Mouse (Mus musculus) midbrain, embryonic 16.5 days (tissue): ENCODE data around the gene Ppan. TPM values are rescaled to one million over a fixed set of nuclear protein-coding genes. Genes with fewer than 3 reads are reported as not detected.
A peak's percentile ranks its signal among the peaks of the same experiment; 100 is the strongest.

Experiments
- ATAC-seq: fragments of 200-750 bp; cut with Nextera tagmentation; 2 replicates; pipeline ENCODE4 v1.8.0; 2017; ENCODE audit warnings: moderate TSS enrichment
- H3K27ac ChIP-seq: fragments of 300-500 bp; sonication (generic); 2 replicates; pipeline ENCODE4 v1.5.1; 2014; ENCODE audit warnings: mild to moderate bottlenecking, low read length, mixed read lengths
- H3K27me3 ChIP-seq: fragments of 300-500 bp; sonication (generic); 2 replicates; pipeline ENCODE4 v1.6.1; 2014; ENCODE audit warnings: low read depth, low read length, mixed read lengths; ENCODE audit not compliant: control insufficient read depth, insufficient read depth
- H3K36me3 ChIP-seq: fragments of 300-500 bp; sonication (generic); 2 replicates; pipeline ENCODE4 v1.6.1; 2014; ENCODE audit warnings: mild to moderate bottlenecking, low read length, moderate library complexity, mixed read lengths; ENCODE audit not compliant: control insufficient read depth, insufficient read depth
- H3K4me1 ChIP-seq: fragments of 300-500 bp; sonication (generic); 2 replicates; pipeline ENCODE4 v1.6.1; 2014; ENCODE audit warnings: mild to moderate bottlenecking, low read length, mixed read lengths; ENCODE audit not compliant: control insufficient read depth, insufficient read depth
- H3K4me2 ChIP-seq: fragments of 300-500 bp; sonication (generic); 2 replicates; pipeline ENCODE4 v1.6.1; 2014; ENCODE audit warnings: mild to moderate bottlenecking, low read length, mixed read lengths
- H3K4me3 ChIP-seq: fragments of 300-500 bp; sonication (generic); 2 replicates; pipeline ENCODE4 v1.5.1; 2014; ENCODE audit warnings: low read depth, mild to moderate bottlenecking, low read length, moderate library complexity, mixed read lengths
- H3K9ac ChIP-seq: fragments of 300-500 bp; sonication (generic); 2 replicates; pipeline ENCODE4 v1.6.1; 2014; ENCODE audit warnings: low read depth, low read length, mixed read lengths
- H3K9me3 ChIP-seq: fragments of 300-500 bp; sonication (generic); replicated peaks from 2 replicates; pipeline ENCODE4 v1.6.1; 2014; ENCODE audit warnings: mild to moderate bottlenecking, low read length, mixed read lengths; ENCODE audit not compliant: control insufficient read depth, poor library complexity, severe bottlenecking
- WGBS: fragments of 180-500 bp; shearing (Covaris S2); extraction: QIAGEN DNeasy Blood & Tissue Kit; methylation state at CpG from one replicate; pipeline ENCODE4 v1.1.7; 2014; 5-methylcytosine and 5-hydroxymethylcytosine counted together
- polyA plus RNA-seq: library from polyadenylated mRNA; unstranded; fragments of >200 nt; fragmentation: Nextera tagmentation; extraction: Ambion mirVana; gene quantifications from 2 replicates; pipeline ENCODE4 v1.2.1, GENCODE M21; 2015

Gene Ppan
- polyA plus RNA-seq, 1 experiment from 2014 or later, result 51.1 TPM

GRCm38 (mm10) chr9:20890411-20890810 lies 2.4 kb downstream of the Ppan start:
- Histone ChIP-seq H3K4me3 (no peak overlapping the region), H3K4me1 (peaks cover 9% of the 10 kb centered on the region), H3K27ac (no peak overlapping the region), H3K4me2 (no peak overlapping the region), H3K9me3 (no peaks in the 10 kb centered on the region), H3K9ac (no peak overlapping the region), H3K27me3 (no peaks in the 10 kb centered on the region), H3K36me3 (peaks cover 41% of the 10 kb centered on the region)
- no peak for ATAC-seq
- 94% methylated on average over 5 of the region's 5 CpGs for WGBS

DNA sequence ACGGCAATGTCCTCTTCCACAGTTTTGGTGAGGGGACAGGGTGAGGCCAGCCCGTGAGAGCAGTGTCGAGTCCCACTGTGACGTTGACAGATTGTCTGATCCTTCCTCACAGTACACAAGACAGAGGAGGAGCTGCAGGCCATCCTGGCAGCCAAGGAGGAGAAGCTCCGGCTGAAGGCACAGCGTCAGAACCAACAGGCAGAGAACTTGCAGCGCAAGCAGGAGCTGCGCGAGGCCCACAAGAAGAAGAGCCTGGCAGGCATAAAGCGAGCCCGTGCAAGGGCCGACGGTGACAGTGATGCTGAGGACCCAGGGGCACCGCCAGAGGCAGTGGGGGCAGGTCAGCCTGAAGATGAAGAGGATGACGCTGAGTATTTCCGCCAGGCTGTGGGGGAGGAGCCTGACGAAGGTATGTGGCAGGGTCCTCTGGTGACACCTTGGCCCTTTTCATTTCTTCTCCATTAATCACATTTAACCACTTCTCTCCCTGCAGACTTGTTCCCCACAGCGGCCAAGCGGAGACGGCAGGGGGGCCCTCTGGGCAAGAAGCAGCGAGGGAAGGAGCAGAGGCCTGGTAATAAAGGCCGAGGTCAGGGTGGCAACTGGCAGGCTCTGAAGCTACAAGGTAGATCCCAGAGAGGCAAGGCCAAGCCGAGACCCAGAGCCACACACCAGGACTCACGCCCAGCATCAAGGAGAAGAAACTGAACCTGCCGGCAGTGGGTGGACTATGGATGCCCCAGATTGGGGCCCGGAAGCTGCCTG lies 3.5 kb downstream of the Ppan start:
- Histone ChIP-seq H3K4me2 (no peak overlapping the region), H3K4me3 (no peak overlapping the region), H3K36me3 (peaks cover 49% of the 10 kb centered on the region), H3K9ac (no peak overlapping the region), H3K4me1 (peaks cover 9% of the 10 kb centered on the region), H3K9me3 (no peaks in the 10 kb centered on the region), H3K27ac (no peak overlapping the region), H3K27me3 (no peaks in the 10 kb centered on the region)
- 84% methylated on average over 26 of the region's 26 CpGs for WGBS
- no peak for ATAC-seq

DNA sequence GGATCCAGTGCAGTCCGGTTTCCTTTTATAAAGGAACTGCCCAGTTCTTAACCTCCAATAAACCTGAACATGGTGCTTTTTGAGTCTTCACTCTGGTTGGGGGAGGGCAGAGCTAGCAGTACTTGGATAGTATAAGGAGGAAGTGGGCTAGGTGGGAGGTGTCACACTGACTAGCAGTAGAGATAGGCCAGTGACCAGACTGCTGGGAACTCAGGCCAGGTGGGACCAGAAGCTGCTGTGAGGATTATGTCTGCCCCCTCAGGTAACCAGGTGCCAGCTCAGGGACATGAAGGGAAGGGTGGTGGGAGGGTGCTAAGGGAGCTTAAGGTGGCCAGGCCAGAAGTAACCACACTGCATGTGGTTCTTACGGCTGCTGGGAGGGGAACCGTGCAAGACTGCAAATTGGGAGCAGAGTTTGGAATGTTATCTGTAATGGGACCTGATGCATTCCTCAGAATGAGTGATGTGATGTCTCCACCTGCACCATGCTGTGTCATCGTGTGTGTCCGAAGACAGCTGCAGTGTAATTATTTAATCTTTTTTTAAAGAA lies 4.2 kb downstream of the Ppan start:
- H3K4me2 ChIP-seq, result no peak overlapping the region
- H3K9me3 ChIP-seq, result no peaks in the 10 kb centered on the region
- H3K27me3 ChIP-seq, result no peaks in the 10 kb centered on the region
- no peak overlapping the region for H3K27ac ChIP-seq
- ATAC-seq, result no peak
- H3K9ac ChIP-seq, result no peak overlapping the region
- H3K36me3 ChIP-seq, result peaks cover 49% of the 10 kb centered on the region
- peaks cover 10% of the 10 kb centered on the region for H3K4me1 ChIP-seq
- no peak overlapping the region for H3K4me3 ChIP-seq
- 82% methylated on average over 5 of the region's 5 CpGs for WGBS

DNA sequence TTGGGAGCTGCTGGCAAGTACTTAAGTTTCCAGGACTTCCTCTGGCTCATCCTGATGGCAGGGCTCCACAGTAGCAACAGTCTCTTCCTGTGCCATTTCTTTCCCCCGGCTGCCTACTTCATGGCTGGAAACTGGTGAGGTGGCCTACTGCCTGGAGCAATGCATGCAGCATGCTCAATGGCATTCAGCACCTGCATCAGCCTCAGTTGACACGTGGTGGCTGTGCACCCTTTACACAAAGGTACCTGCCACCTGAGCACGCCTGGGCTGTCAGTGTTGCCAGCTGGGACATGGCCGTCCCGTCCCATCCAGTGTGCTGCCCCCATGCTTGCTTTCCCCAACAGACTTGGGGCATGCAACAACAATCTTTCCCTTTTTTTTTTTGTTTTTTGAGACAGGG lies 5.1 kb downstream of the Ppan start:
- Histone ChIP-seq H3K4me1 (peaks cover 15% of the 10 kb centered on the region), H3K9ac (no peak overlapping the region), H3K36me3 (peaks cover 49% of the 10 kb centered on the region), H3K4me3 (no peak overlapping the region), H3K27me3 (no peaks in the 10 kb centered on the region), H3K27ac (no peak overlapping the region), H3K9me3 (no peaks in the 10 kb centered on the region), H3K4me2 (no peak overlapping the region)
- WGBS, result 73% methylated on average over 5 of the region's 5 CpGs
- no peak for ATAC-seq

- Histone ChIP-seq H3K36me3 (peaks cover 49% of the 10 kb centered on the region), H3K4me3 (no peak overlapping the region), H3K27me3 (no peaks in the 10 kb centered on the region), H3K9me3 (no peaks in the 10 kb centered on the region), H3K4me1 (peaks cover 12% of the 10 kb centered on the region), H3K9ac (no peak overlapping the region), H3K4me2 (no peak overlapping the region), H3K27ac (no peak overlapping the region)
- 89% methylated on average over 13 of the region's 13 CpGs for WGBS
- ATAC-seq, result no peak
These were observed 5.8 kb downstream of the Ppan start for GRCm38 (mm10) chr9:20893590-20894343.

GRCm38 (mm10) chr9:20894629-20895028 lies 6.7 kb downstream of the Ppan start:
- peaks cover 11% of the 10 kb centered on the region for H3K4me1 ChIP-seq
- H3K9me3 ChIP-seq, result no peaks in the 10 kb centered on the region
- no peak overlapping the region for H3K4me3 ChIP-seq
- peaks cover 46% of the 10 kb centered on the region for H3K36me3 ChIP-seq
- no peak overlapping the region for H3K4me2 ChIP-seq
- H3K9ac ChIP-seq, result no peak overlapping the region
- 91% methylated on average over 15 of the region's 15 CpGs for WGBS
- no peak overlapping the region for H3K27ac ChIP-seq
- no peaks in the 10 kb centered on the region for H3K27me3 ChIP-seq
- no peak for ATAC-seq

- Histone ChIP-seq H3K9me3 (no peaks in the 10 kb centered on the region), H3K4me3 (no peak overlapping the region), H3K27ac (no peak overlapping the region), H3K4me1 (peaks cover 11% of the 10 kb centered on the region), H3K4me2 (no peak overlapping the region), H3K36me3 (peaks cover 38% of the 10 kb centered on the region), H3K9ac (no peak overlapping the region), H3K27me3 (no peaks in the 10 kb centered on the region)
- no peak for ATAC-seq
- 94% methylated on average over 9 of the region's 9 CpGs for WGBS
These were observed 7.4 kb downstream of the Ppan start for GRCm38 (mm10) chr9:20895382-20895781.

DNA sequence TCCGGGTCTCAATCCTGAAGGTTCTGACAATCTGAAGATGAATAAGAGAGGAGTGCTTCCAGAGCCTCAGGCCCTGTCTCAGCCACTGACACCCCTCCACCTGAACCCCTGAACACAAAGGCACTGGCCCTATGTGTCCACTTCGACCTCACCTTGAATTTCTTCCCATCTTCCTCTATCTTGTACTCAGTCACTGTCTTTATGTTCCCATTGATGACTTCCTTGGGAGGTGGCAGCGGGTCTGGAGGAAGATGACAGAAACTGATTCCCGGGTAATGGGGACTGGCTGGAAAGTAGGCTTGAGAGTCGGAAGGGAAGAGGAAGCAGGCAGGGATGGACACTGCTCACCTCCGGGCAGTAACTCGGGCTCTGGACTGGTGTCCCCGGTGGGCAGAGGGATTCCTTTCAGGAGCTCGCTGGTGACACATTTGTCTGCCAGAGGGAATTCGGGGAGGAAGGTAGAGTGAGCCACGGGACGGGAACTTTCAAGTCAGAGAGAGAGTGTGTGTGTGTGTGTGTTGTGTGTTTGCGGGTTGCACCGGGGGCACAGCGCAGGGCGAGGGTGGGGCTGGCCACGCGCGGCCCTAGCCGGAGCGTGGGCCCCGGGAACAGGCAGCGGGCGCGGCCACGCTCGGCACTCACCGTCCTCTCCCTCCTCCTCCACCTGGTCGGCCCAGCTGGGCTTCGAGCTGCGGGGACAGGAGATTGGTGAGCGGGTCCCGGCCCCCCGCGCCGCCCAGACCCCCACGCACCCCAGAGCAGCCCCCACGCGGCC lies 9.9 kb downstream of the Ppan start:
- peaks cover 19% of the 10 kb centered on the region for H3K36me3 ChIP-seq
- H3K4me3 ChIP-seq, result peak overlapping the region; percentile 95
- H3K4me2 ChIP-seq, result peak overlapping the region; percentile 84
- H3K4me1 ChIP-seq, result peaks cover 11% of the 10 kb centered on the region
- H3K27me3 ChIP-seq, result no peaks in the 10 kb centered on the region
- peak; percentile 64 for ATAC-seq
- H3K9me3 ChIP-seq, result no peaks in the 10 kb centered on the region
- 5% methylated on average over 30 of the region's 39 CpGs for WGBS
- H3K9ac ChIP-seq, result peak overlapping the region; percentile 97
- H3K27ac ChIP-seq, result peak overlapping the region; percentile 77
